8 mouse cellular contexts compared by ENCODE assay signal in the genomic region with DNA sequence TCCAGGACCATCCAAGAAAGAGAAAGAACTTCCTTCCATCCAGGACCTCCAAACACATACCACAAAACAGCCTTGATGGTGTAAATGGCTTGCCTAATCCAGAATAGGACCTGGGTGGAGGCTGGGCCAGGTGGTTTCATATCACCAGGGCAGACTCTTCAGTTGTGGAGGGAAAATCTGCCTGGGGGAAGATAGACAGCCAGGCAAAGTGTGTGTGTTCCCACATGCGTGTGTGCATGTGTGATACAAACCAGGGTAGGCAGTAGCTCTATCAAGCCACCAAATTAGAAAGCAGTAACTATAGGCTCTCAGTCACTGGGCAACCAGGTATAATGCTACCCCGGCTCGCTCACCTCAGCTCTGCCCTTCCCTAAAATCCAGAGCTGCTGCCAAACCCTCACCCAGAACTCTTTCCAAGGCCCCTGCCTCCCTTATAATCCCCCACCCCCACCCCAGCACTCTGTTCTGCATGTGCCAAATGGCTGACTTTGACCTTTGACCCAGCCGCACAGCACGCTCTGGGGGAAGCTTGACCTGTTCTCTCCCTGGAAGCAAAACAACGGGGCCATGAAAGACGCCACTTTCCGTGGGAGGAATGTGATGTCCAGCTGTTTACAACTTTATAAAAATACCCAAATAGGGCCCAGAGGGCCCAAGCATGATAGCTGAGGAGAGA. TPM values are rescaled to one million over a fixed set of nuclear protein-coding genes. Genes with fewer than 3 reads are reported as not detected.
DNase-seq lines count a peak whose midpoint lies in the region; ATAC-seq and TF ChIP-seq lines count a peak whose summit lies in the region.

No protein-coding gene starts in this region.

- DNase-seq in lung, postnatal 10 days = peak; percentile 9
- no peak for DNase-seq in lung, postnatal 14 days
- DNase-seq in testis, postnatal 14 days (ENCODE audit: low spot score) = peak; percentile 58
- DNase-seq in heart, adult 2 months = no peak
- no peak for DNase-seq in thymus, adult 2 months
- no peak for DNase-seq in right cerebral cortex, adult 2 months (ENCODE audit: low spot score in 2 of 2)

- no peak for TF ChIP-seq POLR2A in heart, adult 2 months (IDR thresholded peaks at IDR 0.05; ENCODE audit: insufficient read depth, low read depth, low read length)
- TF ChIP-seq POLR2A in thymus, adult 2 months (IDR thresholded peaks at IDR 0.05; ENCODE audit: control insufficient read depth, extremely low read depth, insufficient read depth, low read length, poor library complexity) = no peak

- TF ChIP-seq EP300 in heart, adult 2 months (IDR thresholded peaks at IDR 0.05; ENCODE audit: insufficient read depth, low read depth, low read length) = no peak

- peak; percentile 32; the same call in 1 of the 2 replicates for ATAC-seq in hindbrain, embryonic 16.5 days
- peak; percentile 44; the same call in 1 of the 2 replicates for ATAC-seq in liver, embryonic 15.5 days (ENCODE audit: insufficient read depth)

- no peaks in the 10 kb centered on the region for H3K79me2 ChIP-seq in heart, adult 2 months (replicated peaks; ENCODE audit: control insufficient read depth, insufficient read depth, low read length)

- H3K36me3 ChIP-seq in hindbrain, embryonic 16.5 days (ENCODE audit: control insufficient read depth, insufficient read depth, low read length) = no peaks in the 10 kb centered on the region
- H3K36me3 ChIP-seq in liver, embryonic 15.5 days (replicated peaks) = no peaks in the 10 kb centered on the region
- no peaks in the 10 kb centered on the region for H3K36me3 ChIP-seq in heart, adult 2 months (ENCODE audit: control insufficient read depth, insufficient read depth, low read length)
- H3K36me3 ChIP-seq in thymus, adult 2 months (ENCODE audit: control insufficient read depth, insufficient read depth, low read length) = no peaks in the 10 kb centered on the region

- peak overlapping the region; percentile 41; the same call in 1 of the 2 replicates for H3K9ac ChIP-seq in hindbrain, embryonic 16.5 days (ENCODE audit: low read depth, low read length)
- no peak overlapping the region for H3K9ac ChIP-seq in liver, embryonic 15.5 days
- no peak overlapping the region for H3K9ac ChIP-seq in heart, adult 2 months (ENCODE audit: low read depth, low read length)

- no peaks in the 10 kb centered on the region for H3K27me3 ChIP-seq in hindbrain, embryonic 16.5 days (replicated peaks; ENCODE audit: control insufficient read depth, insufficient read depth, low read length)
- no peaks in the 10 kb centered on the region for H3K27me3 ChIP-seq in liver, embryonic 15.5 days
- H3K27me3 ChIP-seq in heart, adult 2 months (ENCODE audit: control insufficient read depth, insufficient read depth, low read length) = no peaks in the 10 kb centered on the region
- H3K27me3 ChIP-seq in thymus, adult 2 months (ENCODE audit: control insufficient read depth, insufficient read depth, low read length) = no peaks in the 10 kb centered on the region

- H3K4me2 ChIP-seq in hindbrain, embryonic 16.5 days (ENCODE audit: low read length) = no peak overlapping the region
- H3K4me2 ChIP-seq in liver, embryonic 15.5 days = no peak overlapping the region

- no peak overlapping the region for H3K4me3 ChIP-seq in hindbrain, embryonic 16.5 days (ENCODE audit: low read length)
- no peak overlapping the region for H3K4me3 ChIP-seq in liver, embryonic 15.5 days (replicated peaks)
- no peak overlapping the region for H3K4me3 ChIP-seq in heart, adult 2 months
- H3K4me3 ChIP-seq in thymus, adult 2 months (ENCODE audit: control insufficient read depth, insufficient read depth, low read length) = no peak overlapping the region

- H3K9me3 ChIP-seq in hindbrain, embryonic 16.5 days (ENCODE audit: control insufficient read depth, low read length) = no peaks in the 10 kb centered on the region
- H3K9me3 ChIP-seq in liver, embryonic 15.5 days (replicated peaks) = no peaks in the 10 kb centered on the region

- H3K27ac ChIP-seq in hindbrain, embryonic 16.5 days (ENCODE audit: low read depth, low read length) = peak overlapping the region; percentile 68
- H3K27ac ChIP-seq in liver, embryonic 15.5 days (replicated peaks) = no peak overlapping the region
- H3K27ac ChIP-seq in heart, adult 2 months = no peak overlapping the region
- H3K27ac ChIP-seq in thymus, adult 2 months (ENCODE audit: control insufficient read depth, insufficient read depth, low read length) = no peak overlapping the region

- TF ChIP-seq CTCF in heart, adult 2 months (IDR thresholded peaks at IDR 0.05) = no peak
- no peak for TF ChIP-seq CTCF in thymus, adult 2 months (IDR thresholded peaks at IDR 0.05; ENCODE audit: borderline replicate concordance, control insufficient read depth, extremely low read depth, insufficient read depth, low read length, poor library complexity)

- intact Hi-C loops in heart, adult 2 months (cut with DNase I) = no loop called here

- H3K4me1 ChIP-seq in hindbrain, embryonic 16.5 days (ENCODE audit: control insufficient read depth, insufficient read depth, low read depth, low read length) = peaks cover 15% of the 10 kb centered on the region
- peaks cover 8% of the 10 kb centered on the region; the same call in 1 of the 2 replicates for H3K4me1 ChIP-seq in liver, embryonic 15.5 days (replicated peaks)
- no peaks in the 10 kb centered on the region for H3K4me1 ChIP-seq in heart, adult 2 months (ENCODE audit: control insufficient read depth, insufficient read depth, low read length)
- no peaks in the 10 kb centered on the region for H3K4me1 ChIP-seq in thymus, adult 2 months (replicated peaks; ENCODE audit: control insufficient read depth, insufficient read depth, low read length)

- 30% methylated on average over 8 of the region's 8 CpGs for WGBS in hindbrain, embryonic 16.5 days
- 41% methylated on average over 8 of the region's 8 CpGs for WGBS in liver, embryonic 15.5 days (ENCODE audit: insufficient replicate concordance)
- WGBS in heart, adult 2 months = 57% methylated on average over 8 of the region's 8 CpGs
- WGBS in thymus, adult 2 months = 90% methylated on average over 8 of the region's 8 CpGs

RNA-seq across cellular contexts. Expression of gene Slc19a1, which starts 24.5 kb away (rescaled TPM):
- 45.1 and 49.6 TPM in 2 replicates for polyA plus RNA-seq in hindbrain, embryonic 16.5 days (2015; fragmentation: Nextera tagmentation; extraction: Ambion mirVana)
- 14.0 and 16.4 TPM in 2 replicates for polyA plus RNA-seq in liver, embryonic 15.5 days (2015; fragmentation: Nextera tagmentation; extraction: Ambion mirVana)
- 1 to 10 TPM; 4.0 to 5.7 TPM for total RNA-seq in heart, adult 2 months (2021)
- polyA plus RNA-seq in heart, adult 2 months (2012; rRNA removed) = 14.3 and 17.4 TPM in 2 replicates
- 97.7 and 110 TPM in 2 replicates for polyA plus RNA-seq in thymus, adult 2 months (2012; rRNA removed)

RNA-seq across cellular contexts. Expression of gene Pcbp3, which starts 45.9 kb away (rescaled TPM):
- polyA plus RNA-seq in hindbrain, embryonic 16.5 days (2015; fragmentation: Nextera tagmentation; extraction: Ambion mirVana) = 95.5 and 108 TPM in 2 replicates
- polyA plus RNA-seq in liver, embryonic 15.5 days (2015; fragmentation: Nextera tagmentation; extraction: Ambion mirVana) = 3.6 and 5.0 TPM in 2 replicates
- 1 to 10 TPM; 3.8 TPM for total RNA-seq in heart, adult 2 months (2021)
- polyA plus RNA-seq in heart, adult 2 months (2012; rRNA removed) = 4.0 and 4.9 TPM in 2 replicates
- polyA plus RNA-seq in thymus, adult 2 months (2012; rRNA removed) = 12.7 and 18.6 TPM in 2 replicates

Comparison
In these comparisons a context has a peak if more than half of its experiments do, and no peak if none do; other contexts are left out.
1. DNase-seq: peak in lung, postnatal 10 days (single experiment) and testis, postnatal 14 days (single experiment); none in lung, postnatal 14 days (single experiment), heart, adult 2 months (0 of 2), thymus, adult 2 months (single experiment) and right cerebral cortex, adult 2 months (0 of 2).